Mouse (Mus musculus): Measurements from ENCODE around the gene Gnai2. TPM values are rescaled to one million over a fixed set of nuclear protein-coding genes. Genes with fewer than 3 reads are reported as not detected.

The Gnai2 gene
- polyA plus RNA-seq, 1 experiment from 2014 or later: 369 TPM

DNA sequence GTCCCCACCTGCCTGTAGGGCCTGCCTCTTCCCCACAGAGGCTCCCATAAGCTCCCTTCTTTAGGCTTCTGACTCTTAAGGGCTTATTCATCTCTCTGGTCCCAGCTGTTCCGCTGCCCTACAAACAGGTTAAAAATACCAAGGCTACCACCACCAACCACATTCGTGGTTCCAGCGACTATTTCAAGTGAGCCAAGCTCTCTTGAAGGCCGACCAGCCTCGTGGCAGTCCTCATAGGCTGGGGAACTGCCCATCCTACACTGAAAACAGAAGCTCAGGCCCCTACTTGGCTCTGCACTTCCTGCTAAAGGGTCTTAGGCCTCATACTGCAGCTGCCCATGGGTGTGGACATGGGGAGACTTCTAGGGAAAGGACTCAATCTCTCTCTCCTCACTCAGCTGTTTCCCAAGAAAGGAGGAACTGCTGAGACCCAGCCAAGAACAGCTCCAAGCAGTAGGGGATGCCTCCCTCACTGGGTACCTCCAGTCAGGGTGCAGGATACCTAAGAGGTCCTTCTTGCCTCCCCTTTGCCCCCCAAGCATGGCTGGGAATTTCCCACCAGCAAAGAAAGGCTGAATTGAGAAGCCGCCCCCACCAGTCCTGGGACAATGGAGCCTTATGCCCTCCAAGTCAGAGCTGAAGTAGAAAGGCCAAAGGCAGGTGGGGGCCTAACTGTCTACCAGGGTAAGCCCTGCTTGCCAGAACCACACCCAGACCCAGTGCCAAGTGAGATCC, 23.5 kb downstream of the Gnai2 start:
- no peaks in the 10 kb centered on the region for H3K9me3 ChIP-seq (replicated peaks; ENCODE audit: control insufficient read depth, low read length)
- H3K4me2 ChIP-seq (ENCODE audit: low read depth, low read length): no peak overlapping the region
- H3K36me3 ChIP-seq (replicated peaks; ENCODE audit: control insufficient read depth, insufficient read depth, low read depth, low read length): no peaks in the 10 kb centered on the region; the same call in 1 of the 2 replicates
- ATAC-seq (replicated peaks; ENCODE audit: insufficient number of reproducible peaks, low FRiP score, low TSS enrichment, low read depth): peak; percentile 1; the same call in 1 of the 2 replicates
- no peak for DNase-seq (ENCODE audit: low spot score)
- peak overlapping the region; percentile 81 for H3K27ac ChIP-seq (replicated peaks; ENCODE audit: low read depth, low read length)
- 69% methylated on average over 6 of the region's 6 CpGs for WGBS
- H3K4me3 ChIP-seq (ENCODE audit: low read depth, low read length): no peak overlapping the region
- H3K9ac ChIP-seq (replicated peaks; ENCODE audit: low read length): peak overlapping the region; percentile 68
- H3K4me1 ChIP-seq (ENCODE audit: control insufficient read depth, insufficient read depth, low read length): peaks cover 9% of the 10 kb centered on the region; the same call in 1 of the 2 replicates
- H3K27me3 ChIP-seq (ENCODE audit: control insufficient read depth, insufficient read depth, low read length): no peaks in the 10 kb centered on the region

DNA sequence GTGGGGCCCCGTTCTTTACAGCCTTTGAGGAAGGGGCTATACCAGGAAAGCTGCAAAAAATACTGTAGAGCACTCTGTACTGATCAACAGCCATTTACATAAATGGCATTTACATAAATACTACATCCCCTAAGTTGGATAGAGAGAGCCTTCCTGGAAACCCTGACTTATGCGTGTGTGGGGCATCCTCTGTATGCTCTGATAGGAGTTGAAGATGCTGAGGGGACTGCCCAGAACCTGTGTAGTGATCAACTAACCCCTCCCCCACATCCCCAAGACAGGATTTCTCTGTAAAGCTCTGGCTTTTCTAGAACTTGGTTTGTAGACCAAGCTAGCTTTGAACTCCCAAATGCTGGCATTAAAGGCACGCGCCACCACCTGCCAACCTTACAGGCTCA, 25.7 kb downstream of the Gnai2 start:
- no peak overlapping the region for H3K4me2 ChIP-seq (ENCODE audit: low read depth, low read length)
- no peaks in the 10 kb centered on the region for H3K36me3 ChIP-seq (replicated peaks; ENCODE audit: control insufficient read depth, insufficient read depth, low read depth, low read length)
- WGBS: 63% methylated on average over 4 of the region's 4 CpGs
- no peaks in the 10 kb centered on the region for H3K9me3 ChIP-seq (replicated peaks; ENCODE audit: control insufficient read depth, low read length)
- no peak overlapping the region for H3K27ac ChIP-seq (replicated peaks; ENCODE audit: low read depth, low read length)
- ATAC-seq (replicated peaks; ENCODE audit: insufficient number of reproducible peaks, low FRiP score, low TSS enrichment, low read depth) (no peak), DNase-seq (ENCODE audit: low spot score) (no peak)
- H3K4me3 ChIP-seq (ENCODE audit: low read depth, low read length): no peak overlapping the region
- H3K9ac ChIP-seq (replicated peaks; ENCODE audit: low read length): no peak overlapping the region
- H3K4me1 ChIP-seq (ENCODE audit: control insufficient read depth, insufficient read depth, low read length): peaks cover 16% of the 10 kb centered on the region
- H3K27me3 ChIP-seq (ENCODE audit: control insufficient read depth, insufficient read depth, low read length): no peaks in the 10 kb centered on the region

DNA sequence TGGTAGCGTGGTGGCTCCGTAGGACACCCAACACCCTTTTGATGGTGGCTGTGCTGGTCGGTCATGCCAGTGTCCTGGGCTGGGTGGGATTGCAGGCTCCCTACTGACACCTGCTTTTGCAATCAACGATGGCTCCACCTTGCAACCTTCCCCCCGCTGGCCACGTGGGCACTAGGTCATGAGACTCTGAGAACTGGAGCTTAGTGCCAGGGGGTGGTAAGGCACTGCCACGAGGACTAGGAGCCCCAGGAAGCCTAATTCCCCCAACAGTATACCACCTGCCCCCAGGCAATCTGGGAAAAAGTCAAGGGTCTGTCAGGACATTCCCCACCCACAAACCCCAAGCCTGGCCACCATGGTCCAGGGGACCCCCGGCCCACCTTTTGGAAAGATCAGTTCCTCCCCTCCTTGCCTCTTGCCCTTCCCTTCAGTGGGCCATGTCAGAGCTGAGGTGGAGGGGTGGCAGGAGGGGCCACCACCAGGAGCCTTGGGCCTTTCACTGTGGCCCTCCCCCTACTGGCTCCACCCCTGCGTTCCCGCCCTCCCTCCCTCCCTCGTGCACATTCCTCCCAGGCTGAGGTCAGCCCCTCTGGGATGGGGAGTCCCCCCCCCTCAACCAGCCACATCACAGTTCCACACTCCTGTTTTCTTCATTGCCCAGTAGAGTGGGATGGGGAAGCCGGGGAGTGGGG, 26.3 kb downstream of the Gnai2 start, which contains the start of gene Sema3b:
TSS of gene Sema3b (minus strand) at position 489 of the 692 bp plus-strand sequence.
- H3K9ac ChIP-seq (replicated peaks; ENCODE audit: low read length): peak within 1 kb of the TSS; percentile 10; the same call in 1 of the 2 replicates
- H3K36me3 ChIP-seq (replicated peaks; ENCODE audit: control insufficient read depth, insufficient read depth, low read depth, low read length): no peaks in the 10 kb centered on the region
- WGBS: 40% methylated on average over 12 of the region's 12 CpGs
- ATAC-seq (replicated peaks; ENCODE audit: insufficient number of reproducible peaks, low FRiP score, low TSS enrichment, low read depth): no peak
- no peaks in the 10 kb centered on the region for H3K27me3 ChIP-seq (ENCODE audit: control insufficient read depth, insufficient read depth, low read length)
- no peak within 1 kb of the TSS for H3K27ac ChIP-seq (replicated peaks; ENCODE audit: low read depth, low read length)
- no peak within 1 kb of the TSS for H3K4me3 ChIP-seq (ENCODE audit: low read depth, low read length)
- H3K4me1 ChIP-seq (ENCODE audit: control insufficient read depth, insufficient read depth, low read length): peaks cover 16% of the 10 kb centered on the region
- H3K4me2 ChIP-seq (ENCODE audit: low read depth, low read length): no peak within 1 kb of the TSS
- DNase-seq (ENCODE audit: low spot score): no peak
- no peaks in the 10 kb centered on the region for H3K9me3 ChIP-seq (replicated peaks; ENCODE audit: control insufficient read depth, low read length)

DNA sequence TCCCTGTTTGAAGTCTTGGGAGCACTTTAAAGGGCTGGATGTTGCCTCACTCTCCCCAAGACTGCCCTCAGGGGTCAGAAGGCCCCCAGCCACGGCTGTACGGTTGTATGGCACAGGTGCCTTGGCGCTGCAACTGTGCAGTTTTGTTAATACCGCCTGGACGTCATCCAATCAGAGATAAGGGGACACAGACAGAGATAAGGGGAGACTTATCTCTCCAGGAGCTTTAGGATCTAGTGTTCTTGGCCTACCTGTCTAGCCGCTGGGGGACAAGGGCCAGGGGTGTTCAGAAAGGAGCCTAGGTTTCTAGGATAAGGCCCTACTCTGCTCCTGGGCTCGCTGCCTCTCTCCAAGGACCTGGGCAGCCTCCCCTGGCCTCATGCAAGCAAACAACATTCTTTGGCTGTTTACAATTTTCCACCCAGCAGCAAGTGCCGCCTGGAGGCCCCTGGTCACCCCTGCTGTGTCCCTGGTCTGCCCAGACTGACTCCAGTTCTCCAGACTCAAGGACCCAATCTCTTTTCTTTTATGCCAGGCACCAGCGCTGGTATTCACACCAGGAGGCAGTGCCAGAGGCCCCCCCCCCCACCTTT, 27.4 kb downstream of the Gnai2 start:
- WGBS: 55% methylated on average over 9 of the region's 9 CpGs
- H3K4me2 ChIP-seq (ENCODE audit: low read depth, low read length): no peak overlapping the region
- DNase-seq (ENCODE audit: low spot score): no peak
- peak overlapping the region; percentile 19; the same call in 1 of the 2 replicates for H3K9ac ChIP-seq (replicated peaks; ENCODE audit: low read length)
- no peak for ATAC-seq (replicated peaks; ENCODE audit: insufficient number of reproducible peaks, low FRiP score, low TSS enrichment, low read depth)
- peaks cover 16% of the 10 kb centered on the region for H3K4me1 ChIP-seq (ENCODE audit: control insufficient read depth, insufficient read depth, low read length)
- H3K27ac ChIP-seq (replicated peaks; ENCODE audit: low read depth, low read length): no peak overlapping the region
- no peaks in the 10 kb centered on the region for H3K27me3 ChIP-seq (ENCODE audit: control insufficient read depth, insufficient read depth, low read length)
- H3K4me3 ChIP-seq (ENCODE audit: low read depth, low read length): no peak overlapping the region
- H3K36me3 ChIP-seq (replicated peaks; ENCODE audit: control insufficient read depth, insufficient read depth, low read depth, low read length): no peaks in the 10 kb centered on the region
- H3K9me3 ChIP-seq (replicated peaks; ENCODE audit: control insufficient read depth, low read length): no peaks in the 10 kb centered on the region

DNA sequence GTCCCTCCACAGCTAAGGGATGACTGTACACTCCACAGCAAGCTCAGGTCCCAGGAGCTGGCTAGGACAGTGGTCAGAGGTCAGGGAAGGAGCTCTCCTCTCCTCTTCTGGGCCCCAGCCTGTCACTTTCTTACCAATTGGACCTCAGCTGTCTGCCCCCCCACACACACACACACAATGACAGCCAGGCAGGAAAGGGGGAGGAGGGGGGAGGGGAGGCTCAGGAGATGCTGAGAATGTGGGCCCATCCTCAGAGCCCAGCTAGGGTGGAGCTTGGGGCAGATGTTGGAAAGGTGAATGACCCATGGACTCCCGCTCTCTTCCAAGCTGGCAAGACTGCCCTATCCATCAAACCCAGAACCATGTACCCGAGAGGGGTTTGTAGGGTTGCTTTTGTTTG, 28.1 kb downstream of the Gnai2 start:
- WGBS: 72% methylated on average over 2 of the region's 2 CpGs
- Histone ChIP-seq H3K4me3 (ENCODE audit: low read depth, low read length) (no peak overlapping the region), H3K9ac (replicated peaks; ENCODE audit: low read length) (no peak overlapping the region; the same call in 1 of the 2 replicates)

DNA sequence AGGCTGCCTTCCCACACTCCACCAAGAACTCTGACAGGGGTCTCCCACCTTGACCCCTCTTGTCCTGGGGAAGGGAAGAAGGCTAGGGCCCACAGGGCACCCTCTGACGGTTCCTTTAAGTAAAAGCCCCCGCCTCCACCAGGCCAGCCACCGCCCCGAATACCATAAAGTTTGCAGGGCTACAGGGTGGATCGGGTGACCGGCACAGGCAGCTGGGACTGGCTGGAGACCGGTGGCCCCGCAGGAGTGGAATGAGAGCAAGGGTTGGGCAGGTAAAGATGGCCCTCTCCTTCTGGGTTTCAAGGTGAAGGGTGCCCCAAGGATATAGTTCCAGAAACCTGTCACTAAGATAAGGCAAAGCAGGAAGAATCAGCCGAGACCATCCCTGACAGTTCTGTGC, 28.6 kb downstream of the Gnai2 start:
- Histone ChIP-seq H3K27ac (replicated peaks; ENCODE audit: low read depth, low read length) (no peak overlapping the region), H3K9ac (replicated peaks; ENCODE audit: low read length) (no peak overlapping the region; the same call in 1 of the 2 replicates), H3K4me2 (ENCODE audit: low read depth, low read length) (0 out of 2 replicates have a peak overlapping the region, but pooled peaks have one; percentile 10)

More for the DNA sequence above, 28.1 kb downstream of the Gnai2 start:
- H3K9me3 ChIP-seq (replicated peaks; ENCODE audit: control insufficient read depth, low read length): no peaks in the 10 kb centered on the region
- peaks cover 13% of the 10 kb centered on the region for H3K4me1 ChIP-seq (ENCODE audit: control insufficient read depth, insufficient read depth, low read length)
- H3K4me2 ChIP-seq (ENCODE audit: low read depth, low read length): 0 out of 2 replicates have a peak overlapping the region, but pooled peaks have one; percentile 10
- no peaks in the 10 kb centered on the region for H3K36me3 ChIP-seq (replicated peaks; ENCODE audit: control insufficient read depth, insufficient read depth, low read depth, low read length)
- H3K27ac ChIP-seq (replicated peaks; ENCODE audit: low read depth, low read length): no peak overlapping the region
- DNase-seq (ENCODE audit: low spot score) (no peak), ATAC-seq (replicated peaks; ENCODE audit: insufficient number of reproducible peaks, low FRiP score, low TSS enrichment, low read depth) (no peak)
- H3K27me3 ChIP-seq (ENCODE audit: control insufficient read depth, insufficient read depth, low read length): no peaks in the 10 kb centered on the region

DNA sequence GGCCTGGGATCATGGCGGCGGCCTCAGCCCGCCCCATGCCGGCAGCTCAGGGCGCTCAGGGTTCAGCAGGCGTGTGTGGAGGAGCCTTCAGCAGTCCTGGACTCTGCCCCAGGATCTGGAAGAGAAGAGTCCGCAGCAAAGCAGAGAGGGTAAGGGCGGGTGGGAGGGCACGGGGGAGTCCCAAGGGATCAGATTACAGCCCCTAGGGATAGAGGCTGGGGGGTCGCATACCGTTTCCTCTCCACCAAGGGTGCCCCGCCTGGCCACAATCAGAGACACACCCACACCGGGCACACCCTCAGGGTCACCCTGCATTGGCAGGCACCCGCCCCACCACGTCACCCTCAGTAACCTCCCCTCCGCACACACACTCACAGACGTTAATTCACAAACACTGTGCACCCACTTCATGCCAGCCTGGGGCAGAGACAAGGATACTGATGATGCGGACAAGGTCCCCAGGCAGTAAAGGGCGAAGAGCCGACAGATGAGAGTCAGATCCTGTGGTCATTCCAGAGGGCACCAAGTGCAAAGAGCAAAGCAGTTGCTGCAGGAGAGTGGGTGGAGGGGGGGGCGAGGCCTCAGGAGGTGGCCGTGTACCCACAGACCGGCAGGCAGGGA, 30.0 kb downstream of the Gnai2 start:
- Histone ChIP-seq H3K36me3 (replicated peaks; ENCODE audit: control insufficient read depth, insufficient read depth, low read depth, low read length) (no peaks in the 10 kb centered on the region), H3K4me2 (ENCODE audit: low read depth, low read length) (peak overlapping the region; percentile 11; the same call in 1 of the 2 replicates), H3K4me3 (ENCODE audit: low read depth, low read length) (no peak overlapping the region), H3K9ac (replicated peaks; ENCODE audit: low read length) (peak overlapping the region; percentile 35), H3K27me3 (ENCODE audit: control insufficient read depth, insufficient read depth, low read length) (no peaks in the 10 kb centered on the region), H3K9me3 (replicated peaks; ENCODE audit: control insufficient read depth, low read length) (no peaks in the 10 kb centered on the region), H3K27ac (replicated peaks; ENCODE audit: low read depth, low read length) (no peak overlapping the region), H3K4me1 (ENCODE audit: control insufficient read depth, insufficient read depth, low read length) (peaks cover 13% of the 10 kb centered on the region)
- ATAC-seq (replicated peaks; ENCODE audit: insufficient number of reproducible peaks, low FRiP score, low TSS enrichment, low read depth) (0 out of 2 replicates have a peak, but pooled peaks have one; percentile 8), DNase-seq (ENCODE audit: low spot score) (no peak)
- WGBS: 37% methylated on average over 22 of the region's 23 CpGs

More for the DNA sequence above, 28.6 kb downstream of the Gnai2 start:
- 9% methylated on average over 9 of the region's 9 CpGs for WGBS
- H3K4me1 ChIP-seq (ENCODE audit: control insufficient read depth, insufficient read depth, low read length): peaks cover 13% of the 10 kb centered on the region
- no peaks in the 10 kb centered on the region for H3K9me3 ChIP-seq (replicated peaks; ENCODE audit: control insufficient read depth, low read length)
- no peaks in the 10 kb centered on the region for H3K27me3 ChIP-seq (ENCODE audit: control insufficient read depth, insufficient read depth, low read length)
- DNase-seq (ENCODE audit: low spot score) (no peak), ATAC-seq (replicated peaks; ENCODE audit: insufficient number of reproducible peaks, low FRiP score, low TSS enrichment, low read depth) (no peak)
- H3K4me3 ChIP-seq (ENCODE audit: low read depth, low read length): no peak overlapping the region
- no peaks in the 10 kb centered on the region for H3K36me3 ChIP-seq (replicated peaks; ENCODE audit: control insufficient read depth, insufficient read depth, low read depth, low read length)
